Mouse (Mus musculus): ENCODE data around the gene Ccdc134. TPM values are rescaled to one million over a fixed set of nuclear protein-coding genes. Genes with fewer than 3 reads are reported as not detected.
A peak's percentile ranks its signal among the peaks of the same experiment; 100 is the strongest.

The Ccdc134 gene
- total RNA-seq, 1 experiment, result 28.8 TPM

GRCm38 (mm10) chr15:82186931-82187330 is 59.2 kb downstream of the Ccdc134 start:
- TF ChIP-seq HCFC1 (IDR thresholded peaks at IDR 0.05; ENCODE audit: borderline replicate concordance, insufficient read depth, low read length) (no peak), ZC3H11A (IDR thresholded peaks at IDR 0.05; ENCODE audit: borderline replicate concordance, low read depth, low read length) (no peak)
- no peak overlapping the region for H3K4me3 ChIP-seq (ENCODE audit: insufficient read depth in 1 of 2, low read depth in 1 of 2, low read length in 2 of 2, poor library complexity in 1 of 2, severe bottlenecking in 1 of 2)
- peak overlapping the region; percentile 53 for H3K27ac ChIP-seq (ENCODE audit: insufficient read depth, low read depth, low read length, poor library complexity, severe bottlenecking)
- in situ Hi-C loops (cut with MboI; ENCODE audit: low sequenced_read_pairs in 2 of 2, unreplicated experiment in 2 of 2), result no loop called here
- peaks cover 61% of the 10 kb centered on the region for H3K36me3 ChIP-seq (ENCODE audit: control insufficient read depth, insufficient read depth, low read length, poor library complexity, severe bottlenecking)
- no peak overlapping the region for H3K9ac ChIP-seq (ENCODE audit: insufficient read depth, low read depth, low read length, poor library complexity, severe bottlenecking)
- H3K4me1 ChIP-seq (ENCODE audit: control insufficient read depth in 2 of 2, insufficient read depth in 2 of 2, low read length in 2 of 2, poor library complexity in 1 of 2), result peaks cover 2 to 19% of the 10 kb centered on the region in 2 experiments
- no peak for DNase-seq (ENCODE audit: low read depth, low spot score)
- no peaks in the 10 kb centered on the region for H3K9me3 ChIP-seq (ENCODE audit: control insufficient read depth, insufficient read depth, low read depth, low read length)

- peaks cover 62% of the 10 kb centered on the region for H3K36me3 ChIP-seq (ENCODE audit: control insufficient read depth, insufficient read depth, low read length, poor library complexity, severe bottlenecking)
- H3K4me1 ChIP-seq (ENCODE audit: control insufficient read depth in 2 of 2, insufficient read depth in 2 of 2, low read length in 2 of 2, poor library complexity in 1 of 2), result peaks cover 2 to 19% of the 10 kb centered on the region in 2 experiments
- DNase-seq (ENCODE audit: low read depth, low spot score), result no peak
- peak overlapping the region; percentile 49 for H3K27ac ChIP-seq (ENCODE audit: insufficient read depth, low read depth, low read length, poor library complexity, severe bottlenecking)
- in situ Hi-C loops (cut with MboI; ENCODE audit: low sequenced_read_pairs in 2 of 2, unreplicated experiment in 2 of 2), result no loop called here
- no peak overlapping the region for H3K9ac ChIP-seq (ENCODE audit: insufficient read depth, low read depth, low read length, poor library complexity, severe bottlenecking)
- no peaks in the 10 kb centered on the region for H3K9me3 ChIP-seq (ENCODE audit: control insufficient read depth, insufficient read depth, low read depth, low read length)
- TF ChIP-seq HCFC1 (IDR thresholded peaks at IDR 0.05; ENCODE audit: borderline replicate concordance, insufficient read depth, low read length) (no peak), ZNF384 (IDR thresholded peaks at IDR 0.05; ENCODE audit: low read depth, low read length) (0 out of 2 replicates have a peak, but pooled peaks have one; percentile 40)
- H3K4me3 ChIP-seq (ENCODE audit: insufficient read depth in 1 of 2, low read depth in 1 of 2, low read length in 2 of 2, poor library complexity in 1 of 2, severe bottlenecking in 1 of 2), result no peak overlapping the region
Measured at GRCm38 (mm10) chr15:82187401-82187800, 59.7 kb downstream of the Ccdc134 start.

- in situ Hi-C loops (cut with MboI; ENCODE audit: low sequenced_read_pairs in 2 of 2, unreplicated experiment in 2 of 2), result no loop called here
- H3K9me3 ChIP-seq (ENCODE audit: control insufficient read depth, insufficient read depth, low read depth, low read length), result no peaks in the 10 kb centered on the region
- DNase-seq (ENCODE audit: low read depth, low spot score), result peak; percentile 92
- H3K4me3 ChIP-seq (ENCODE audit: insufficient read depth in 1 of 2, low read depth in 1 of 2, low read length in 2 of 2, poor library complexity in 1 of 2, severe bottlenecking in 1 of 2), result no peak overlapping the region
- H3K27ac ChIP-seq (ENCODE audit: insufficient read depth, low read depth, low read length, poor library complexity, severe bottlenecking), result peak overlapping the region; percentile 49
- H3K4me1 ChIP-seq (ENCODE audit: control insufficient read depth in 2 of 2, insufficient read depth in 2 of 2, low read length in 2 of 2, poor library complexity in 1 of 2), result peaks cover 2 to 19% of the 10 kb centered on the region in 2 experiments
- H3K36me3 ChIP-seq (ENCODE audit: control insufficient read depth, insufficient read depth, low read length, poor library complexity, severe bottlenecking), result peaks cover 63% of the 10 kb centered on the region
- TF ChIP-seq CHD2 (IDR thresholded peaks at IDR 0.05; ENCODE audit: low read depth, low read length) (no peak), MAFK (IDR thresholded peaks at IDR 0.05; ENCODE audit: insufficient read depth, low read depth, low read length) (peak; percentile 95), ZNF384 (IDR thresholded peaks at IDR 0.05; ENCODE audit: low read depth, low read length) (no peak)
- no peak overlapping the region for H3K9ac ChIP-seq (ENCODE audit: insufficient read depth, low read depth, low read length, poor library complexity, severe bottlenecking)
Measured at GRCm38 (mm10) chr15:82187924-82188323, 60.2 kb downstream of the Ccdc134 start.

GRCm38 (mm10) chr15:82188481-82189240 is 60.9 kb downstream of the Ccdc134 start:
- Histone ChIP-seq H3K9me3 (ENCODE audit: control insufficient read depth, insufficient read depth, low read depth, low read length) (no peaks in the 10 kb centered on the region), H3K27ac (ENCODE audit: insufficient read depth, low read depth, low read length, poor library complexity, severe bottlenecking) (peak overlapping the region; percentile 49), H3K9ac (ENCODE audit: insufficient read depth, low read depth, low read length, poor library complexity, severe bottlenecking) (no peak overlapping the region), H3K4me1 (ENCODE audit: control insufficient read depth in 2 of 2, insufficient read depth in 2 of 2, low read length in 2 of 2, poor library complexity in 1 of 2) (peaks cover 2 to 19% of the 10 kb centered on the region in 2 experiments), H3K36me3 (ENCODE audit: control insufficient read depth, insufficient read depth, low read length, poor library complexity, severe bottlenecking) (peaks cover 62% of the 10 kb centered on the region), H3K4me3 (ENCODE audit: insufficient read depth in 1 of 2, low read depth in 1 of 2, low read length in 2 of 2, poor library complexity in 1 of 2, severe bottlenecking in 1 of 2) (no peak overlapping the region)
- no peak for TF ChIP-seq CHD2 (IDR thresholded peaks at IDR 0.05; ENCODE audit: low read depth, low read length)
- no peak for TF ChIP-seq HCFC1 (IDR thresholded peaks at IDR 0.05; ENCODE audit: borderline replicate concordance, insufficient read depth, low read length)
- TF ChIP-seq ZC3H11A (IDR thresholded peaks at IDR 0.05; ENCODE audit: borderline replicate concordance, low read depth, low read length), result no peak
- no peak for TF ChIP-seq MAFK (IDR thresholded peaks at IDR 0.05; ENCODE audit: insufficient read depth, low read depth, low read length)
- TF ChIP-seq ZNF384 (IDR thresholded peaks at IDR 0.05; ENCODE audit: low read depth, low read length), result no peak
- DNase-seq (ENCODE audit: low read depth, low spot score), result peak; percentile 86
- in situ Hi-C loops (cut with MboI; ENCODE audit: low sequenced_read_pairs in 2 of 2, unreplicated experiment in 2 of 2), result no loop called here

Other genes starting within 250 kb of the Ccdc134 start
- 72.4 and 83.7 TPM in 2 replicates for gene Polr3h, start 201.7 kb upstream of the Ccdc134 start, total RNA-seq (2012; rRNA removed)
- gene Csdc2, start 191.2 kb upstream of the Ccdc134 start, total RNA-seq (2012; rRNA removed), result 1.2 TPM in 2 replicates
- 299 and 342 TPM in 2 replicates for gene Pmm1, start 167.0 kb upstream of the Ccdc134 start, total RNA-seq (2012; rRNA removed)
- gene 1700029P11Rik, start 147.4 kb upstream of the Ccdc134 start, total RNA-seq (2012; rRNA removed), result 29.9 and 41.1 TPM in 2 replicates
- 69.1 and 84.6 TPM in 2 replicates for gene Xrcc6, start 140.1 kb upstream of the Ccdc134 start, total RNA-seq (2012; rRNA removed)
- gene Desi1, start 94.1 kb upstream of the Ccdc134 start, total RNA-seq (2012; rRNA removed), result 8.8 and 15.9 TPM in 2 replicates
- gene Snu13, start 80.3 kb upstream of the Ccdc134 start, total RNA-seq (2012; rRNA removed), result 212 and 293 TPM in 2 replicates
- not detected in 2 replicates for gene 4930407I10Rik, start 68.8 kb upstream of the Ccdc134 start, total RNA-seq (2012; rRNA removed)
- 0.40 and 0.42 TPM in 2 replicates for gene Mei1, start 57.9 kb upstream of the Ccdc134 start, total RNA-seq (2012; rRNA removed)
- gene Srebf2, start 19.3 kb downstream of the Ccdc134 start, total RNA-seq (2012; rRNA removed), result 173 and 211 TPM in 2 replicates
- 4.1 and 4.3 TPM in 2 replicates for gene Shisa8, start 84.9 kb downstream of the Ccdc134 start, total RNA-seq (2012; rRNA removed)
- gene Tnfrsf13c, start 96.4 kb downstream of the Ccdc134 start, total RNA-seq (2012; rRNA removed), result 1.7 and 2.3 TPM in 2 replicates
- 58.2 and 80.0 TPM in 2 replicates for gene Cenpm, start 116.8 kb downstream of the Ccdc134 start, total RNA-seq (2012; rRNA removed)
- gene 1500009C09Rik, start 124.5 kb downstream of the Ccdc134 start, total RNA-seq (2012; rRNA removed), result 1.0 and 1.2 TPM in 2 replicates
- 5.9 and 8.2 TPM in 2 replicates for gene Sept3, start 147.0 kb downstream of the Ccdc134 start, total RNA-seq (2012; rRNA removed)
- gene Wbp2nl, start 171.0 kb downstream of the Ccdc134 start, total RNA-seq (2012; rRNA removed), result 2.0 and 2.1 TPM in 2 replicates
- 17.6 and 35.3 TPM in 2 replicates for gene Naga, start 211.0 kb downstream of the Ccdc134 start, total RNA-seq (2012; rRNA removed)
- gene Pheta2, start 211.0 kb downstream of the Ccdc134 start, total RNA-seq (2012; rRNA removed), result 0.85 and 0.95 TPM in 2 replicates
- gene Smdt1, start 211.0 kb downstream of the Ccdc134 start, total RNA-seq (2012; rRNA removed), result 172 and 222 TPM in 2 replicates
- gene Ndufa6, start 226.4 kb downstream of the Ccdc134 start, total RNA-seq (2012; rRNA removed), result 256 and 306 TPM in 2 replicates

Data from ES-E14 (cell line).